19 mouse cellular contexts compared by ENCODE assay signal in genomic region chr4:153119647-153120102, GRCm38 (mm10).
DNase-seq lines count a peak whose midpoint lies in the region; ATAC-seq lines count a peak whose summit lies in the region.
"Had no signal": no experiment of that assay in that cellular context is flagged by ENCODE, and none has a peak within 500 bp of the region (broad histone marks: within the 10 kb centered on the region; RNA-seq: fewer than 3 reads in every experiment).

No protein-coding gene starts in this region.

- no peaks in the 10 kb centered on the region for H3K27me3 ChIP-seq in megakaryocyte, embryonic 14.5 days (replicated peaks)
- no peaks in the 10 kb centered on the region for H3K27me3 ChIP-seq in kidney, embryonic 16.5 days (ENCODE audit: insufficient read depth, low read length)
- H3K27me3 ChIP-seq: embryonic facial prominence, embryonic 13.5 days; forebrain, embryonic 13.5 days; heart, embryonic 12.5 days had no signal

- DNase-seq in kidney, postnatal 25 days: peak; percentile 19 to 58
- no peak for DNase-seq in frontal cortex, postnatal 14 days (ENCODE audit: low spot score in 2 of 2)
- DNase-seq in lung, postnatal 25 days (ENCODE audit: low spot score): no peak
- DNase-seq in right cerebral cortex, postnatal 36 days (ENCODE audit: low spot score in 2 of 2): no peak
- DNase-seq in lung, postnatal 4 days: no peak
- DNase-seq: adrenal gland, postnatal 14 days; cerebellum, adult 18-20 months; cerebellum, adult 9-11 months; cerebellum, postnatal 36 days; forebrain, postnatal 0 days; gastrocnemius, adult 2 months; gastrocnemius, postnatal 25 days had no signal

- no peak for ATAC-seq in megakaryocyte, adult 5-6 weeks (ENCODE audit: poor library complexity, severe bottlenecking)
- ATAC-seq in kidney, embryonic 16.5 days (ENCODE audit: low FRiP score, low TSS enrichment): peak; percentile 86
- ATAC-seq: forebrain, embryonic 13.5 days; forebrain, postnatal 0 days had no signal

- peak overlapping the region; percentile 85 for H3K27ac ChIP-seq in kidney, embryonic 16.5 days (ENCODE audit: low read length)
- H3K27ac ChIP-seq: embryonic facial prominence, embryonic 13.5 days; forebrain, embryonic 13.5 days; gastrocnemius, adult 2 months; hindbrain, embryonic 10.5 days had no signal

- WGBS in kidney, embryonic 16.5 days: 36% methylated on average over 4 of the region's 4 CpGs

- H3K4me3 ChIP-seq in megakaryocyte, embryonic 14.5 days (replicated peaks): peak overlapping the region; percentile 78
- H3K4me3 ChIP-seq in kidney, embryonic 16.5 days (ENCODE audit: low read length): 0 out of 2 replicates have a peak overlapping the region, but pooled peaks have one; percentile 5
- H3K4me3 ChIP-seq: embryonic facial prominence, embryonic 13.5 days; forebrain, embryonic 13.5 days; gastrocnemius, adult 2 months; heart, embryonic 12.5 days; hindbrain, embryonic 10.5 days had no signal

- no peaks in the 10 kb centered on the region for H3K4me1 ChIP-seq in megakaryocyte, embryonic 14.5 days
- peaks cover 30% of the 10 kb centered on the region for H3K4me1 ChIP-seq in kidney, embryonic 16.5 days (ENCODE audit: insufficient read depth, low read length)
- H3K4me1 ChIP-seq: embryonic facial prominence, embryonic 13.5 days; heart, embryonic 12.5 days had no signal

- H3K9ac ChIP-seq in kidney, embryonic 16.5 days (replicated peaks; ENCODE audit: low read length): peak overlapping the region; percentile 22; the same call in 1 of the 2 replicates
- H3K9ac ChIP-seq: embryonic facial prominence, embryonic 13.5 days; forebrain, embryonic 13.5 days; forebrain, postnatal 0 days; heart, embryonic 12.5 days had no signal

- H3K9me3 ChIP-seq in megakaryocyte, embryonic 14.5 days: peaks cover 85% of the 10 kb centered on the region
- no peaks in the 10 kb centered on the region for H3K9me3 ChIP-seq in kidney, embryonic 16.5 days (ENCODE audit: low read length)
- H3K9me3 ChIP-seq: embryonic facial prominence, embryonic 13.5 days; forebrain, embryonic 13.5 days; heart, embryonic 12.5 days; hindbrain, embryonic 10.5 days had no signal

- no peaks in the 10 kb centered on the region for H3K36me3 ChIP-seq in megakaryocyte, embryonic 14.5 days (replicated peaks; ENCODE audit: low read length)
- no peaks in the 10 kb centered on the region for H3K36me3 ChIP-seq in kidney, embryonic 16.5 days (ENCODE audit: insufficient read depth, low read length)
- H3K36me3 ChIP-seq: embryonic facial prominence, embryonic 13.5 days; heart, embryonic 12.5 days; hindbrain, embryonic 10.5 days had no signal

- peak overlapping the region; percentile 39 for H3K4me2 ChIP-seq in kidney, embryonic 16.5 days (replicated peaks; ENCODE audit: low read depth, low read length)
- H3K4me2 ChIP-seq: embryonic facial prominence, embryonic 13.5 days; forebrain, embryonic 13.5 days; heart, embryonic 12.5 days had no signal

Comparison
In these comparisons a context has a peak if more than half of its experiments do, and no peak if none do; other contexts are left out.
1. DNase-seq: peak in kidney, postnatal 25 days (2 of 2); none in frontal cortex, postnatal 14 days (0 of 2), lung, postnatal 25 days (single experiment), right cerebral cortex, postnatal 36 days (0 of 2) and lung, postnatal 4 days (0 of 2).